Mouse (Mus musculus) liver, embryonic 15.5 days (tissue): ENCODE measurements around the gene Vmn2r81. TPM values are rescaled to one million over a fixed set of nuclear protein-coding genes. Genes with fewer than 3 reads are reported as not detected.
"Not testable (repeated sequence)": the region's sequence is repeated elsewhere in the genome, so short reads cannot be mapped to it uniquely, and the experiment has no call there.

Experiments used
- ATAC-seq: fragments of 200-750 bp; cut with Nextera tagmentation; 2 replicates; pipeline ENCODE4 v1.8.0; 2017; ENCODE audit warnings: moderate number of reproducible peaks, mild to moderate bottlenecking, moderate library complexity; ENCODE audit not compliant: insufficient read depth
- H3K27ac ChIP-seq: fragments of 300-500 bp; sonication (generic); replicated peaks from 2 replicates; pipeline ENCODE4 v1.5.1; 2015; ENCODE audit warnings: mild to moderate bottlenecking, inconsistent platforms
- H3K27me3 ChIP-seq: fragments of 300-500 bp; sonication (generic); 2 replicates; pipeline ENCODE4 v1.6.1; 2015; ENCODE audit warnings: mild to moderate bottlenecking, inconsistent platforms
- H3K36me3 ChIP-seq: fragments of 300-500 bp; sonication (generic); replicated peaks from 2 replicates; pipeline ENCODE4 v1.6.1; 2015; ENCODE audit warnings: moderate library complexity, mild to moderate bottlenecking, inconsistent platforms
- H3K4me1 ChIP-seq: fragments of 300-500 bp; sonication (generic); replicated peaks from 2 replicates; pipeline ENCODE4 v1.6.1; 2015; ENCODE audit warnings: inconsistent platforms
- H3K4me2 ChIP-seq: fragments of 300-500 bp; sonication (generic); 2 replicates; pipeline ENCODE4 v1.6.1; 2015; ENCODE audit warnings: moderate library complexity, mild to moderate bottlenecking, inconsistent platforms
- H3K4me3 ChIP-seq: fragments of 300-500 bp; sonication (generic); replicated peaks from 2 replicates; pipeline ENCODE4 v1.5.1; 2015; ENCODE audit warnings: mild to moderate bottlenecking, inconsistent platforms
- H3K9ac ChIP-seq: fragments of 300-500 bp; sonication (generic); 2 replicates; pipeline ENCODE4 v1.6.1; 2015; ENCODE audit warnings: moderate library complexity, mild to moderate bottlenecking, inconsistent platforms
- H3K9me3 ChIP-seq: fragments of 300-500 bp; sonication (generic); replicated peaks from 2 replicates; pipeline ENCODE4 v1.6.1; 2016; ENCODE audit warnings: inconsistent platforms
- WGBS: fragments of 180-500 bp; shearing (Covaris S2); methylation state at CpG from one replicate; pipeline ENCODE4 v1.1.7; 2015; ENCODE audit warnings: mixed read lengths; ENCODE audit not compliant: insufficient replicate concordance; 5-methylcytosine and 5-hydroxymethylcytosine counted together
- polyA plus RNA-seq: library from polyadenylated mRNA; unstranded; fragments of >200 nt; fragmentation: Nextera tagmentation; extraction: Ambion mirVana; gene quantifications from 2 replicates; pipeline ENCODE4 v1.2.1, GENCODE M21; 2015

The Vmn2r81 gene
- not detected in 2 replicates for polyA plus RNA-seq

- 47% methylated on average over 3 of the region's 3 CpGs for WGBS
- not testable (repeated sequence) for H3K27me3 ChIP-seq, H3K4me1 ChIP-seq, H3K4me2 ChIP-seq, H3K27ac ChIP-seq, H3K9ac ChIP-seq, H3K36me3 ChIP-seq, ATAC-seq, H3K9me3 ChIP-seq, H3K4me3 ChIP-seq
Observed at GRCm38 (mm10) chr10:79247392-79247791, at the start of gene Vmn2r81. Vmn2r81 (plus strand) TSS chr10:79247692.

DNA sequence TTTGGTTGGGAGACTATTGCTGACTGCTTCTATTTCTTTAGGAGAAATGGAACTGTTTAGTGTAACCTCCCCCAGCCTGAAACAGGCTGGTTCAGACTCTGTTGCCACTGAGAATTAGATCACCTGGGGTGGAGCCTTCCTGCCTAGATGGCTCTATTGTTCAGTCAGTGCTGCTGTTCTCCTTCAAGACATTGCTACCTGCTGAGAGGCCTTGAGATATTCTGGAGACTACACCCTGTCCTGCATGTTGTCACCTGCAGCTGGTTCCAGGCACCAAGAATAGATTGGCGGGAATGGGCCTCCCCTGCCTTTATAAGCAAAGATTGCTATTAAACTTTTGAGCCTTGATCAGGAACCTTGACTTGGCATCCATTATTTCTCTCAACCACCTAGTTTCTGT is 47.5 kb upstream of the Vmn2r81 start:
- H3K4me2 ChIP-seq, H3K9ac ChIP-seq, H3K9me3 ChIP-seq, H3K27ac ChIP-seq, ATAC-seq, H3K4me1 ChIP-seq, H3K36me3 ChIP-seq, H3K27me3 ChIP-seq, H3K4me3 ChIP-seq: not testable (repeated sequence)
- 64% methylated on average over 1 of the region's 1 CpGs for WGBS

GRCm38 (mm10) chr10:79220432-79220831 is 27.1 kb upstream of the Vmn2r81 start:
- Histone ChIP-seq H3K9me3 (no peaks in the 10 kb centered on the region), H3K4me1 (no peaks in the 10 kb centered on the region), H3K27ac (no peak overlapping the region), H3K9ac (no peak overlapping the region), H3K36me3 (no peaks in the 10 kb centered on the region), H3K4me2 (no peak overlapping the region), H3K27me3 (no peaks in the 10 kb centered on the region), H3K4me3 (no peak overlapping the region)
- ATAC-seq = no peak

DNA sequence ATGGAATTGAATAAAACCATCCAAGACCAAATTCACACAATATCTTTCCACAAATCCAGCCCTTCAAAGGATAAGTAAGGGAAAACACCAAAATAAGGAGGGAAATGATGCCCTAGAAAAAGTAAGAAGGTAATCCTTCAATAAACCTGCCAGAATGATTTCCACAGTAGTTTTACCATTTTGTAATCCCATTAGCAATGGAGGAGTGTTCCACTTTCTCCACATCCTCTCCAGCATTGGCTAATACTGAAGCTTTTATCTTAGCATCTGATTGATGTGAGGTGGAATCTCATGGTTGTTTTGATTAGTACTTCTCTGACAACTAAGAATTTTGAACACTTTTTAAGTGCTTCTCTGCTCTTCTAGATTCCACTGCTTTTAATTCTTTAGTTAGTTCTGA is 25.9 kb upstream of the Vmn2r81 start:
- no peak for ATAC-seq
- H3K4me1 ChIP-seq = no peaks in the 10 kb centered on the region
- no peak overlapping the region for H3K4me2 ChIP-seq
- H3K4me3 ChIP-seq = no peak overlapping the region
- H3K9ac ChIP-seq = no peak overlapping the region
- no peaks in the 10 kb centered on the region for H3K27me3 ChIP-seq
- no peaks in the 10 kb centered on the region for H3K9me3 ChIP-seq
- H3K36me3 ChIP-seq = no peaks in the 10 kb centered on the region
- no peak overlapping the region for H3K27ac ChIP-seq

- H3K27me3 ChIP-seq = no peaks in the 10 kb centered on the region
- 54% methylated on average over 7 of the region's 7 CpGs for WGBS
- no peak overlapping the region for H3K4me2 ChIP-seq
- no peak overlapping the region for H3K27ac ChIP-seq
- no peak for ATAC-seq
- H3K4me3 ChIP-seq = no peak overlapping the region
- H3K9ac ChIP-seq = no peak overlapping the region
- H3K4me1 ChIP-seq = no peaks in the 10 kb centered on the region
- H3K36me3 ChIP-seq = no peaks in the 10 kb centered on the region
- H3K9me3 ChIP-seq = no peaks in the 10 kb centered on the region
Observed at GRCm38 (mm10) chr10:79222214-79222613, 25.3 kb upstream of the Vmn2r81 start.

DNA sequence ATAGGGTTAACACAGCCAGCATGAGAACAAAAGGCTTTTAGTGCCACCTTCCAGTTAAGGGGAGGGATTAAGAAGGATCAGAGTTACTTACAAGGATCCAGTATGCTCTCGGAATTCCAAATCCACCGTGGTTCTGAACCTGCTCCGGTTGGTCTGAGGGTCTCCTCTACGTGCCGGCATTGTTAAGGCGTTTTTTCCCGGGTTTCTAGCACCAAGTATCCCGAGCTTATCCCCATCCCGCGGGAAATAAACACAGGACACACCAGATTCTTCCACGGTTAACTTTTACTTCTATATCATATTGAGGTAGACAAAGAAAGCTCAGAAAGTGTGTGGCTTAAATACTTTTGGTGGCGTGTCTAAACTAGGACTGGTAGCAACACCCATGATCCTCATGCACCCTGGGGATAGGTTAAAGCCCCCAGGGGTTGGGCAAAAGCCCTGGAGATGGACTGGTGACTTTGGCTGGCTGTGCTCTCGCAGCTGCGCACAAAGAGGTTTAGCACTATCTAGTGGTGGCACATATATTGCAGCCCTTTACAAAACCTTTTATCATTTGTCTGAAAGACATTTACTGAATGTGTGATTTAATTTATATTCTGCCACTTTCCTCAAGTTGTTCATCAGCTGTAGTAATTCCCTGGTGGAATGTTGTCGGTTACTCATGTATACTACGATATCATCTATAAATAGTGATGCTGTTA is 74.7 kb downstream of the Vmn2r81 start:
- H3K9me3 ChIP-seq, H3K4me1 ChIP-seq, H3K27me3 ChIP-seq, ATAC-seq, H3K27ac ChIP-seq, H3K4me3 ChIP-seq, H3K9ac ChIP-seq, H3K36me3 ChIP-seq: not testable (repeated sequence)
- H3K4me2 ChIP-seq = peak overlapping the region; percentile 29
- WGBS = 3% methylated on average over 16 of the region's 16 CpGs

GRCm38 (mm10) chr10:79322737-79323086 is 75.2 kb downstream of the Vmn2r81 start:
- Histone ChIP-seq H3K36me3 (no peaks in the 10 kb centered on the region), H3K4me1 (no peaks in the 10 kb centered on the region), H3K27ac (no peak overlapping the region), H3K27me3 (no peaks in the 10 kb centered on the region), H3K9ac (no peak overlapping the region), H3K4me3 (no peak overlapping the region), H3K9me3 (no peaks in the 10 kb centered on the region), H3K4me2 (no peak overlapping the region)
- no peak for ATAC-seq

Other genes starting within 250 kb of the Vmn2r81 start
- gene Olfr1351, start 235.2 kb upstream of the Vmn2r81 start, polyA plus RNA-seq = not detected in 2 replicates
- gene Olfr57, start 219.0 kb upstream of the Vmn2r81 start, polyA plus RNA-seq = not detected in 2 replicates
- gene 2610008E11Rik, start 150.1 kb upstream of the Vmn2r81 start, polyA plus RNA-seq = 2.8 and 3.5 TPM in 2 replicates
- gene Vmn2r80, start 98.9 kb upstream of the Vmn2r81 start, polyA plus RNA-seq = not detected in 2 replicates
- gene Vmn2r82, start 108.8 kb downstream of the Vmn2r81 start, polyA plus RNA-seq = not detected in 2 replicates
- not detected in 2 replicates for gene Vmn2r83, start 221.0 kb downstream of the Vmn2r81 start, polyA plus RNA-seq